Mouse (Mus musculus) midbrain, embryonic 11.5 days (tissue): ENCODE measurements around the gene Msh3. TPM values are rescaled to one million over a fixed set of nuclear protein-coding genes. Genes with fewer than 3 reads are reported as not detected.

Experiments
- ATAC-seq: fragments of 200-750 bp; cut with Nextera tagmentation; 2 replicates; pipeline ENCODE4 v1.8.0; 2017; ENCODE audit warnings: moderate TSS enrichment, moderate library complexity; ENCODE audit not compliant: low FRiP score
- DNase-seq: peaks from one replicate; pipeline ENCODE4 v3.0.0; 2015; ENCODE audit warnings: low spot score; ENCODE audit errors: missing footprints
- H3K27ac ChIP-seq: fragments of 300-500 bp; sonication (generic); 2 replicates; pipeline ENCODE4 v1.5.1; 2014; ENCODE audit warnings: low read depth, low read length
- H3K27me3 ChIP-seq: fragments of 300-500 bp; sonication (generic); 2 replicates; pipeline ENCODE4 v1.6.1; 2014; ENCODE audit warnings: mild to moderate bottlenecking, low read length, moderate library complexity, mixed read lengths; ENCODE audit not compliant: control insufficient read depth, insufficient read depth
- H3K36me3 ChIP-seq: fragments of 300-500 bp; sonication (generic); 2 replicates; pipeline ENCODE4 v1.6.1; 2014; ENCODE audit warnings: mild to moderate bottlenecking, low read length, moderate library complexity, mixed read lengths; ENCODE audit not compliant: control insufficient read depth, insufficient read depth
- H3K4me1 ChIP-seq: fragments of 300-500 bp; sonication (generic); 2 replicates; pipeline ENCODE4 v1.6.1; 2014; ENCODE audit warnings: low read length; ENCODE audit not compliant: control insufficient read depth, insufficient read depth
- H3K4me2 ChIP-seq: fragments of 300-500 bp; sonication (generic); 2 replicates; pipeline ENCODE4 v1.6.1; 2014; ENCODE audit warnings: mild to moderate bottlenecking, moderate library complexity
- H3K4me3 ChIP-seq: fragments of 300-500 bp; sonication (generic); 2 replicates; pipeline ENCODE4 v1.5.1; 2014; ENCODE audit warnings: low read depth, low read length
- H3K9ac ChIP-seq: fragments of 300-500 bp; sonication (generic); 2 replicates; pipeline ENCODE4 v1.6.1; 2014; ENCODE audit warnings: low read length
- H3K9me3 ChIP-seq: fragments of 300-500 bp; sonication (generic); 2 replicates; pipeline ENCODE4 v1.6.1; 2016; ENCODE audit warnings: low read length; ENCODE audit not compliant: control insufficient read depth
- WGBS: fragments of 180-500 bp; shearing (Covaris S2); extraction: QIAGEN DNeasy Blood & Tissue Kit; methylation state at CpG from one replicate; pipeline ENCODE4 v1.1.7; 2014; 5-methylcytosine and 5-hydroxymethylcytosine counted together
- polyA plus RNA-seq: library from polyadenylated mRNA; unstranded; fragments of >200 nt; fragmentation: Nextera tagmentation; extraction: Ambion mirVana; gene quantifications from 2 replicates; pipeline ENCODE4 v1.2.1, GENCODE M21; 2014

The Msh3 gene
- polyA plus RNA-seq, 1 experiment from 2014 or later: 35.3 TPM

DNA sequence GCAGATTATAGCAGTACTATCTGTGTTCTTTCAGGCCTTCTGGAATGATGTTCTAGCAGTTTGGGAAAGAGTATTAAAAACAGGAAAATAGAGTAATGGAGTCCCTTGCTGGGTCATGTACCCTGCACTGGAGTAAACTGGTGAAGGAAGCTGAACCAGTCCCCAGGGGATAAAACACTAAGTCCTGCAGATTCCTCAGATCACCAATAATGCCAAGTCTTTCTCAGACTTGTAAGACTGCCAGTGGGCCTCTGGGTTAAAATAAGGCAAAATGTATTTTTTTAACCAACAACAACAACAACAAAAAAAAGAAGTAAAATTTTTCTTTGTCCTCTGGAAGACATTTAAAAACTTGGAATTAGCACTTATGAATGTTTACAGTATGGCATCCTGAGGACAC lies 102.5 kb downstream of the Msh3 start:
- H3K4me1 ChIP-seq: no peaks in the 10 kb centered on the region
- no peaks in the 10 kb centered on the region for H3K9me3 ChIP-seq
- H3K36me3 ChIP-seq: no peaks in the 10 kb centered on the region
- H3K9ac ChIP-seq: no peak overlapping the region
- H3K27ac ChIP-seq: no peak overlapping the region
- DNase-seq (no peak), ATAC-seq (no peak)
- no peak overlapping the region for H3K4me2 ChIP-seq
- H3K27me3 ChIP-seq: no peaks in the 10 kb centered on the region
- H3K4me3 ChIP-seq: no peak overlapping the region

DNA sequence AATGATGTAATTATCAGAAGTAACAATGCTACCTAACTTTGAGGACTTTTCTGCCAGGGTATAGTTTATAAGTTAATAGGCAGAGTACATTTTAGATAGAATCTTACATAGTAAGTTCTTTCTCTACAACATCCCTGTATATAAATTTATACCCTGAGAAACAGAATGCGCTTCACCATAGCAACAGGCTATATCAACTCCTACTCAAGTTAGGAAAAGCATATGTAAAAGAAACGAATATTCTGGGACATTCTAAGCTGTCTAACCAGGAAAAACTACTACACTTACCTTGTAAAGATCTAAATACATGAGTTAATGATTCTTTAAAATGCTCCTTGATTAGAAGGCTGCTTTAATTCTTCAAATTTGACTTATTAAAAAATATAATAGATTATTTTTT lies 107.2 kb downstream of the Msh3 start:
- 90% methylated on average over 2 of the region's 2 CpGs for WGBS

DNA sequence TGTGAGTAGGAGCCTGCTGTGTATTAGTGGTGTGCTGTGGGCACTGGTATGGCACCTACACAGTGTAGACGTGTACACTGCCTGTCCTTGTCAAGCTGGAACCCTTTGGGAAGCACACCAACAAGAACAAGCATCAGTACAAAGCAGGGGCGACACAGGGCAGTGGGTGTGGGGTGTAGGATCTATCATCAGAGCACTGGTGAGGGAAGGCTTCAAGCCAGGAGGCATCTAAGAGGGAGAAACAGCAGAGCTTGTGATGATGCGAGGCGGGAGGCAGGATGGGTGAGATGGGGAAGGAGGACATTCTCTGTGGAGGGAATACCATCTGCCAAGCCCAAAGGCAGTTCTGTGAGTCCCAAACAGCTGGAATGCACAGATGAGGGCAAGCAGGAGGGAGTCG lies 107.8 kb downstream of the Msh3 start:
- Histone ChIP-seq H3K4me1 (no peaks in the 10 kb centered on the region), H3K4me2 (no peak overlapping the region), H3K27me3 (no peaks in the 10 kb centered on the region), H3K9me3 (no peaks in the 10 kb centered on the region), H3K27ac (no peak overlapping the region), H3K9ac (no peak overlapping the region), H3K36me3 (no peaks in the 10 kb centered on the region), H3K4me3 (no peak overlapping the region)
- whole genome bisulfite sequencing: 92% methylated on average over 5 of the region's 5 CpGs
- DNase-seq (no peak), ATAC-seq (no peak)

More for the DNA sequence above, 107.2 kb downstream of the Msh3 start:
- H3K4me3 ChIP-seq: no peak overlapping the region
- no peaks in the 10 kb centered on the region for H3K9me3 ChIP-seq
- no peak overlapping the region for H3K27ac ChIP-seq
- no peaks in the 10 kb centered on the region for H3K4me1 ChIP-seq
- H3K9ac ChIP-seq: no peak overlapping the region
- H3K27me3 ChIP-seq: no peaks in the 10 kb centered on the region
- DNase-seq: no peak
- no peak for ATAC-seq
- no peak overlapping the region for H3K4me2 ChIP-seq
- H3K36me3 ChIP-seq: no peaks in the 10 kb centered on the region

DNA sequence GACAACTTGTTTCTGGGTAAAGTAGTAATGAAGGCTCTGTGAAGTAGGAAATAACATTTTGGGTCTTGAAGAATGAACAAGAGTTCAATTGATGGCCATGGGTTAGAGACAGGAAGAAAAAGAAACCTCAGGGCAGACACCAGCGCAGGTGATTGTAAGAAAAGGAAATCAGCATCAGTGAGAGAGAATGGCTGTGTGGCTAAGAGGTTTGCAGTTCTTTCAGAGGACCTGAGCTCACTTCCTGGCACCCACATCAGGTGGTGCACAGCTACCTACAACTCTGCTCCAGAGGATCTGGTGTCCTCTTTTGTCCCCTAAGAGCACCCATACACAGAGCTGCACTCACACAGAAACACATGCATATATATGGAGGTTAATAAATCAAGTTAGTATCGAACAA lies 110.1 kb downstream of the Msh3 start:
- Histone ChIP-seq H3K36me3 (no peaks in the 10 kb centered on the region), H3K9me3 (no peaks in the 10 kb centered on the region), H3K27ac (no peak overlapping the region), H3K4me3 (no peak overlapping the region), H3K4me2 (no peak overlapping the region), H3K4me1 (no peaks in the 10 kb centered on the region), H3K27me3 (no peaks in the 10 kb centered on the region), H3K9ac (no peak overlapping the region)
- no peak for DNase-seq
- no peak for ATAC-seq
- WGBS: 98% methylated on average over 2 of the region's 2 CpGs

DNA sequence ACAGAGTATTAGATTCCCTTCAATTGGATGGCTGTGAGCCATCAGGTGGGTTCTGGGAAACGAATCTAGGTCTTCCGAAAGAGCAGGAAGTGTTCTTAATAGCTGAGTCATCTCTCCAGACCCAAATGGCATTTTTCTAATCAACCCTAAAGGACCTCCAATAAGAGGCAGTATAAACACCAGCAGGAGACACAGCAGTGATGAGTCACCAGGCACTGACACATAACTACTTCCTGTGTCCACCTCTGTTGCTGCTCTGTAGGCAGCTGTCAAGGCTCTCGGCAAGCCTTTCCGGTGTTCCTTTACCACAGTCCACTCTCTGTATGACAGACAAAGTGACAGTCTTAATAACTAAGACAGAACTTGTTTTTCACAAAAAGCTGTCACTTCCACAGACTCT lies 113.4 kb downstream of the Msh3 start:
- no peak overlapping the region for H3K4me3 ChIP-seq
- DNase-seq: no peak
- H3K36me3 ChIP-seq: no peaks in the 10 kb centered on the region
- H3K4me2 ChIP-seq: no peak overlapping the region
- no peak overlapping the region for H3K9ac ChIP-seq
- ATAC-seq: no peak
- H3K27me3 ChIP-seq: no peaks in the 10 kb centered on the region
- 87% methylated on average over 4 of the region's 4 CpGs for WGBS
- no peaks in the 10 kb centered on the region for H3K4me1 ChIP-seq
- H3K9me3 ChIP-seq: no peaks in the 10 kb centered on the region
- no peak overlapping the region for H3K27ac ChIP-seq

DNA sequence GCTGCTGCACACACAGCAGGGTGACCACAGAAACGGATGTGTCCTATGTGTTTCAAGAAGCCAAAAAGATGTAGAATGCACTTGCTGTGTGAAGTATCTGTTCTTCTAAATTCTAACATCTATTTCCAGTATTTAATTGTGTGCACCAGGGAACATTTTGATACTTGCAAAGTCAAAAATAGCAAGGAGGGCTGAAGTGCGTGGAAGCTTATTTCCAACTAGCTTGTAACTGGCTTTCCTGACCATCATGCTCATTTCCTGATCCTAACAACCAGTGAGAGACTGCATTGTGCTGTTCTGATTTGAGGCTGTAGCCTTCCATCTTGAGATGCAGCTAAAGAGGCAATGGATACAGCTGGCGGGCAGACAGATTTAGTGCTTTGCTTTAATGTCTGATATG lies 116.9 kb downstream of the Msh3 start:
- Histone ChIP-seq H3K27ac (no peak overlapping the region), H3K4me3 (no peak overlapping the region), H3K4me1 (no peaks in the 10 kb centered on the region), H3K27me3 (no peaks in the 10 kb centered on the region), H3K9me3 (no peaks in the 10 kb centered on the region), H3K36me3 (no peaks in the 10 kb centered on the region), H3K4me2 (no peak overlapping the region), H3K9ac (no peak overlapping the region)
- 95% methylated on average over 3 of the region's 3 CpGs for WGBS
- ATAC-seq: no peak
- DNase-seq: no peak

DNA sequence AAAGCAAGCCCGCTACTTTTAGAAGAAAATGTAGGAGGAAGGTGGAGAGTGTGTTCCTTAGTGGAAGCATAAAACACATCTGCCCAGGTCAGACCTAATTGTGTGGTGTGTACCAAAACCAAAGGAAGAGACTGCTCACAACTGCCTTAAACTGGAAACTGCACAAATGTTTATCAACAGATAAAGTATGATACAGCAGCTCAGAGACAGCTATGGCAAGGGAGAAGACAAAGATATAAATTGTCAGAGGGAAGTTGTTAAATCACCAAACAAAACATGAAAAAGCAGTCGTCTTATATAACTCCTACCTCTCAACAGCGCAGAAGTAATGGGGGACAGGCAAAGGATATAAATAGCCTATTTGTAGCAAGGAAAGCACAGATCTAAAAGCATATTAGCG lies 117.8 kb downstream of the Msh3 start:
- Histone ChIP-seq H3K4me1 (no peaks in the 10 kb centered on the region), H3K27ac (no peak overlapping the region), H3K36me3 (no peaks in the 10 kb centered on the region), H3K9me3 (no peaks in the 10 kb centered on the region), H3K4me3 (no peak overlapping the region), H3K27me3 (no peaks in the 10 kb centered on the region), H3K4me2 (no peak overlapping the region), H3K9ac (no peak overlapping the region)
- WGBS: 93% methylated on average over 4 of the region's 4 CpGs
- no peak for DNase-seq
- no peak for ATAC-seq

DNA sequence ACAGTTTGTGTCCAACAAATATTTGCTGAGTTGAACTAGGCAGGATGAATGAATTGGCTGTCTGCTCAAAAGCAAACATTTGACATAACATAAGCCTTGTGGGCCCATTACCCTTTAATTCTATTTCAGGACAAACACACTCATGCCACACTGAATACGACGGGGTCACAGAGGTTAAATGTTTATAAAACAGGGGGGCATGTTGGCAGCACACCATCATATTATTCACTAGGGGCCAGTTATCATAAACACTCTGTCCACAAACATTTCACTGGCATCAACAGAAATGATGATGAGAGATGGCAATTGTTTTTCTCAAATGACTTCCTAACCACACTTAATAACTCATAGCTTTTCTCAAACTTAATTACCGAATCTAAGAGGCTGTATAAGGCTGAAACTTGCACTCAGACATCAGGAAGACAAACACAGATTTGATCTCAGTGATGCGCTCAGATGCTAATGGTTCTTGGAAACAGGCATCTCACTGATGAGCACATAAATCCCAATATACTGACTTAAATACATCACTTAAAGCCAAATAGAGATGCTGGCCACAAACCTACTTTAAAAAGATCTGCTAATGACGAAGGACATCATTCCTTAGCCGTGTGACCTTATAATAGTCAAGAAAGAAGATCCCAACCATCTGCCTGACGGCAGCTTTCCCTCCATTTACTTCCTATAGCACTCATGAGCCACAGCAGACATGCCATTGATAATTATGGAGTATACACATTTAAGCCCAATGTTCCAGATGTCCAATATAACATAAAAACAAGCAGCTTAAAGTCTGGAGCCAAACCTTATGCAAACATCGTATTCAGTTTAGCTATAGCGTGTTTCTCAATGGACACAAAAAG lies 122.5 kb downstream of the Msh3 start:
- H3K9ac ChIP-seq: no peak overlapping the region
- H3K36me3 ChIP-seq: no peaks in the 10 kb centered on the region
- WGBS: 88% methylated on average over 9 of the region's 9 CpGs

DNA sequence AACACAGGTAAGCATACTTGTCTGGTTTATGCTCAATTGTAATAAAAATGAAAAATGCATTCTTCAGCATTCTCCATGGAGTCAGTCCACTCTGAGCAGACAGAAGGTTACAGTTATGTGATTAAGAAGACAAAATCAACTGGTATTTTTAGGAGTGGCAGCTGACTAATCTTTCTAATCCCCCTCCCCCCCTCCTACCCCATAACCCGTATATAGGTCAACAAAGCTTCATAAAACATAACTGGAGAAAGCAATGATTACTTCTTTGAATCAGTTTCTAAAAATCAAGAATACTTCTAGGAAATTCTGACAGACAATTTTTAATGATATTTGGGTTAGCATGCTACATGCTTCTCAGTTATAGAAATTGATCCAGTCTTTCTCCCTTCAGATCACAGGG lies 126.8 kb downstream of the Msh3 start:
- DNase-seq (peak; percentile 41), ATAC-seq (no peak)
- Histone ChIP-seq H3K4me1 (no peaks in the 10 kb centered on the region), H3K4me3 (no peak overlapping the region), H3K27ac (no peak overlapping the region), H3K27me3 (no peaks in the 10 kb centered on the region), H3K36me3 (no peaks in the 10 kb centered on the region), H3K4me2 (no peak overlapping the region), H3K9ac (no peak overlapping the region), H3K9me3 (no peaks in the 10 kb centered on the region)
- 80% methylated on average over 1 of the region's 1 CpGs for WGBS

More for the DNA sequence above, 122.5 kb downstream of the Msh3 start:
- DNase-seq (no peak), ATAC-seq (no peak)
- H3K4me3 ChIP-seq: no peak overlapping the region
- no peaks in the 10 kb centered on the region for H3K9me3 ChIP-seq
- no peak overlapping the region for H3K4me2 ChIP-seq
- no peak overlapping the region for H3K27ac ChIP-seq
- H3K27me3 ChIP-seq: no peaks in the 10 kb centered on the region
- no peaks in the 10 kb centered on the region for H3K4me1 ChIP-seq
